Mouse (Mus musculus): ENCODE results near the gene H2-DMb1.

DNA sequence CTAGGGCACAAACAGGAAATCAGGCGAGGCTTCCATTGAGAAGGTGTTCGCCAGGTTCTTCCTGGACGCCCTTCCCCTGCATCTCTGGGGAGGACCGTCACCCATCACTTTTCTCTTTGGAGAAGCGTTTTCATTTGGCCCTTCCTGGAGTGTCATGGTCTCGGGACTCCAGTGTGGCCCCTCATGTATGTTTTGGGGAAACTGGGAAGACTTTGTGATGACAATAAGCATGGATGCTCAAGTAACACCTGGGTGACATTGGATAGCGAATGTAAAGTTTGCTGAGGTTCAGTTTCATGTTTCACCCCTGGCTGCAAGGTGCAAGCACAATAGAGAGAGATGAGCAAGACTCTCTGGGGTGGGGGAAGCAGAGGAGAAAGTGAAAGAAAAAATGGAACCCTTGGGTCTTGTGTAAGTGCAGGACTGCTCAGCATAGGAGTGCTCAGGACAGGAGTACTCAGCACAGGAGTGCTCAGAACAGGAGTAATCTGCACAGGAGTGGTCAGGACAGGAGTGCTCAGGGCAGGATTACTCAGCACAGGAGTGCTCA, 48.7 kb downstream of the H2-DMb1 start:
- TF ChIP-seq CTCF (IDR thresholded peaks at IDR 0.05; ENCODE audit: control insufficient read depth, insufficient read depth, insufficient read length) (no peak), MYOG (IDR thresholded peaks at IDR 0.05; ENCODE audit: control insufficient read depth, extremely low read depth, insufficient read length) (no peak), CEBPB (IDR thresholded peaks at IDR 0.05; ENCODE audit: low read depth) (no peak), MAX (IDR thresholded peaks at IDR 0.05) (no peak)

Data from C2C12 (cell line).